Mouse (Mus musculus) limb, embryonic 15.5 days (tissue): Measurements from ENCODE around the gene Suox. TPM values are rescaled to one million over a fixed set of nuclear protein-coding genes. Genes with fewer than 3 reads are reported as not detected.
A peak's percentile ranks its signal among the peaks of the same experiment; 100 is the strongest.
"Not testable (repeated sequence)": the region's sequence is repeated elsewhere in the genome, so short reads cannot be mapped to it uniquely, and the experiment has no call there.

ENCODE experiments used
- ATAC-seq: fragments of 200-750 bp; cut with Nextera tagmentation; 2 replicates; pipeline ENCODE4 v1.8.0; 2017; ENCODE audit warnings: low read depth, moderate TSS enrichment; ENCODE audit not compliant: insufficient number of reproducible peaks, low FRiP score, low TSS enrichment
- H3K27ac ChIP-seq: fragments of 300-500 bp; sonication (generic); 2 replicates; pipeline ENCODE4 v1.5.1; 2015; ENCODE audit warnings: moderate library complexity, mild to moderate bottlenecking, inconsistent platforms
- H3K27me3 ChIP-seq: fragments of 300-500 bp; sonication (generic); 2 replicates; pipeline ENCODE4 v1.6.1; 2015; ENCODE audit warnings: inconsistent platforms
- H3K36me3 ChIP-seq: fragments of 300-500 bp; sonication (generic); 2 replicates; pipeline ENCODE4 v1.6.1; 2015; ENCODE audit warnings: inconsistent platforms
- H3K4me1 ChIP-seq: fragments of 300-500 bp; sonication (generic); 2 replicates; pipeline ENCODE4 v1.6.1; 2015; ENCODE audit warnings: inconsistent platforms
- H3K4me2 ChIP-seq: fragments of 300-500 bp; sonication (generic); 2 replicates; pipeline ENCODE4 v1.6.1; 2015; ENCODE audit warnings: mild to moderate bottlenecking, inconsistent platforms
- H3K4me3 ChIP-seq: fragments of 300-500 bp; sonication (generic); 2 replicates; pipeline ENCODE4 v1.5.1; 2015; ENCODE audit warnings: mild to moderate bottlenecking, inconsistent platforms
- H3K9ac ChIP-seq: fragments of 300-500 bp; sonication (generic); 2 replicates; pipeline ENCODE4 v1.6.1; 2015; ENCODE audit warnings: inconsistent platforms
- H3K9me3 ChIP-seq: fragments of 300-500 bp; sonication (generic); 2 replicates; pipeline ENCODE4 v1.6.1; 2016; ENCODE audit warnings: inconsistent platforms
- WGBS: fragments of 180-500 bp; shearing (Covaris S2); methylation state at CpG from one replicate; pipeline ENCODE4 v1.1.7; 2015; 5-methylcytosine and 5-hydroxymethylcytosine counted together
- polyA plus RNA-seq: library from polyadenylated mRNA; unstranded; fragments of >200 nt; fragmentation: Nextera tagmentation; extraction: Ambion mirVana; gene quantifications from 2 replicates; pipeline ENCODE4 v1.2.1, GENCODE M21; 2015

Gene Suox
- polyA plus RNA-seq: 22.1 and 24.7 TPM in 2 replicates

GRCm38 (mm10) chr10:128673763-128674468, at the start of gene Suox:
Suox (minus strand) TSS chr10:128674073.
- Histone ChIP-seq H3K36me3 (peaks cover 14% of the 10 kb centered on the region; the same call in 1 of the 2 replicates), H3K27me3 (no peaks in the 10 kb centered on the region), H3K27ac (peak within 1 kb of the TSS; percentile 67), H3K9me3 (no peaks in the 10 kb centered on the region), H3K9ac (peak within 1 kb of the TSS; percentile 53), H3K4me2 (peak within 1 kb of the TSS; percentile 87), H3K4me1 (peaks cover 16% of the 10 kb centered on the region), H3K4me3 (peak within 1 kb of the TSS; percentile 77)
- peak; percentile 83 for ATAC-seq
- under 1% methylated on average over 60 of the region's 60 CpGs for WGBS

DNA sequence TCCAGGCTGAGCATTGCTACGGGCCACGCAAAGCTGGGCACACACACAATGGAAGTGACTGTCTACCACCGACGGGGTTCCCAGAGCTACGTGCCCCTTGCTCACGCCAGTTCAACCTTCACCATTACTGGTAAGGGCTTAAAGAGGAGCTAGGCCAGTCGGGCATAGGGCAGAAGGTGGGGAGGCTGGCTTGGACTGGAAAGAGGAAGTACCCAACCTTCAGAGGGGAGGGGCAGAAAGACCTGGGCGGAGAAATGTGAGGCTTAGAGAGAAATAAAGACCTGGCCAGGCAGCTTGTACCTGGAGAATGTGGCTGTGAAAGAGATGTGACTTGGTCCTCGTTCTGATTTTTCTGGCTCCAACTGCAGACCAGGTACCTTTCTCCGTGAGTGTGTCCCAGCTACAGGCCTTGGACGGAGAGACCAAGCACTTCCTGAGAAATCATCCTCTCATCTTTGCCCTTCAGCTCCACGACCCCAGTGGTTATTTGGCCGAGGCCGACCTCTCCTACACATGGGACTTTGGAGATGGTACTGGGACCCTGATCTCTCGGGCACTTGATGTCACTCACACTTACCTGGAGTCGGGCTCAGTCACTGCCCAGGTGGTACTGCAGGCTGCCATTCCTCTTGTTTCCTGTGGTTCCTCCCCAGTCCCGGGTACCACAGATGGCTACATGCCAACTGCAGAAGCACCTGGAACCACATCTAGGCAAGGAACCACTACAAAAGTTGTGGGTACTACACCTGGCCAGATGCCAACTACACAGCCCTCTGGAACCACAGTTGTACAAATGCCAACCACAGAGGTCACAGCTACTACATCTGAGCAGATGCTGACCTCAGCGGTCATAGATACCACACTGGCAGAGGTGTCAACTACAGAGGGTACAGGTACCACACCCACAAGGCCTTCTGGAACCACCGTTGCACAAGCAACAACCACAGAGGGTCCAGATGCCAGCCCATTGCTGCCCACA, 42.0 kb upstream of the Suox start:
- Histone ChIP-seq H3K4me2 (no peak overlapping the region), H3K9ac (no peak overlapping the region), H3K36me3 (peaks cover 17% of the 10 kb centered on the region), H3K27me3 (no peaks in the 10 kb centered on the region), H3K4me3 (no peak overlapping the region), H3K4me1 (no peaks in the 10 kb centered on the region), H3K27ac (no peak overlapping the region), H3K9me3 (no peaks in the 10 kb centered on the region)
- ATAC-seq: no peak
- 82% methylated on average over 19 of the region's 19 CpGs for WGBS

DNA sequence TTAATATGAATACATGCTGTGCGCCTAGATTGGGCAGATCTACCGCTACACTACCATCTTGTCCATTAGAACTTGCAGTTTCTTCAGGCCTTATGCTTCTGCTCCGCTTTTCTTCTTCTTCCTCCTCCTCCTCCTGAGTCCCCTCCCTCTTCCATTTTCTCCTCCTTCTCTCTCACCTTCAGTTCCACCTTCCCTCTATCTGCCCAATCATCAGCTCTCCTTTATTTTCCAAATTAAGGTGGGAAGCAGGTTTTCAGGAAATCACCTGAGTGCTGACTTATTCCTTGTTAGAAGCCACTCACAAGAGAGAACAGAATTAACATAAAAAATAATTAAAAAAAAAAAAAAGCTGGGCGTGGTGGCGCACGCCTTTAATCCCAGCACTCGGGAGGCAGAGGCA, 37.4 kb upstream of the Suox start:
- not testable (repeated sequence) for H3K9me3 ChIP-seq, H3K27me3 ChIP-seq, H3K27ac ChIP-seq, H3K4me3 ChIP-seq, H3K9ac ChIP-seq, H3K4me1 ChIP-seq, H3K4me2 ChIP-seq, H3K36me3 ChIP-seq, ATAC-seq
- WGBS: 93% methylated on average over 7 of the region's 7 CpGs

DNA sequence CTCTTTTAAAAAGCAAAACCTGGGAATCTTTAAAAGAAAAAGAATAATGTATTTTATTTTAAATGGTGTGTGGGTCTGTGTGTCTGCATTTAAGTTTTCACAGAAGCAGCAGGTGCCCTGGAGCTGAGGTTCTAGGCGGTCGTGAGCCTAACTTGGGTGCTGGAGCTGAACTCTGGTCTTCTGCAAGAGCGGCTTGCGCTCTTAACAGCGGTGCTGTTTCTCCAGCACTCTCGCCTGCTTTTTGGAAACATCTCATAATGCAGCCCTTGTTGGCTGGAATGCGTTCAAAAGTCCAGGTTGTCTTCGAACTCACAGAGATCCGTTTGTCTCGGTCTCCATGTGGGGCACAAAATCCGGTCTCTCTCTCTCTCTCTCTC, 31.4 kb upstream of the Suox start:
- Histone ChIP-seq H3K27ac (peak overlapping the region; percentile 98), H3K27me3 (no peaks in the 10 kb centered on the region), H3K4me2 (peak overlapping the region; percentile 55), H3K9ac (peak overlapping the region; percentile 29; the same call in 1 of the 2 replicates), H3K4me3 (peak overlapping the region; percentile 89), H3K36me3 (peaks cover 26% of the 10 kb centered on the region), H3K4me1 (peaks cover 19% of the 10 kb centered on the region), H3K9me3 (no peaks in the 10 kb centered on the region)
- WGBS: 7% methylated on average over 11 of the region's 11 CpGs
- no peak for ATAC-seq

- peak; percentile 90 for ATAC-seq
- Histone ChIP-seq H3K4me1 (peaks cover 19% of the 10 kb centered on the region), H3K9me3 (no peaks in the 10 kb centered on the region), H3K27me3 (no peaks in the 10 kb centered on the region), H3K27ac (peak within 1 kb of the TSS; percentile 98), H3K4me3 (peak within 1 kb of the TSS; percentile 89), H3K4me2 (peak within 1 kb of the TSS; percentile 55), H3K9ac (peak within 1 kb of the TSS; percentile 84), H3K36me3 (peaks cover 32% of the 10 kb centered on the region)
- WGBS: under 1% methylated on average over 60 of the region's 62 CpGs
Observed at GRCm38 (mm10) chr10:128704491-128705316, 30.8 kb upstream of the Suox start, which contains the start of gene Cdk2. Cdk2 (minus strand) TSS chr10:128705031.

DNA sequence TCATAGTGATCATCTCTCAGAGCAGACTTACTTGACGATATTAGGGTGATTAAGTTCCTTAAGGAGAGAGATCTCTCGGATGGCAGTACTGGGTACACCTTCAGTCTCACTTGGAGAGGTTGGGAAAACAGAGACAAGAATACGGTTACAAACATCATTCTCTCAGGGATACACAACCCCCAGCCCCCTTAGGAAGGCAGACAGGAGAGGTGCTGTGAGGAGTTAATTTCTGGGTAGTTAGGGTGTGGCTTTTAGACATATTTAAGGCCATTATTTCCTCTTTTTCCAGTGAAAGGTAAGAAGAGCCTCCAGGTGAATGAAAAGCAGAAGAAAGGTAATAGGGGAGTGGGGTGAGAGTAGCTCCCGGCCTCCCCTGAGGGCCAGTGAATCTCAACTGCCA, 30.0 kb upstream of the Suox start, which contains the start of gene Pmel:
Pmel (plus strand) TSS at position 301 of the 400 bp plus-strand sequence.
- Histone ChIP-seq H3K36me3 (peaks cover 40% of the 10 kb centered on the region), H3K4me1 (peaks cover 19% of the 10 kb centered on the region), H3K9me3 (no peaks in the 10 kb centered on the region), H3K9ac (peak within 1 kb of the TSS; percentile 84), H3K27me3 (no peaks in the 10 kb centered on the region), H3K27ac (peak within 1 kb of the TSS; percentile 98), H3K4me3 (peak within 1 kb of the TSS; percentile 89), H3K4me2 (peak within 1 kb of the TSS; percentile 55)
- no peak for ATAC-seq
- WGBS: 8% methylated on average over 4 of the region's 4 CpGs

DNA sequence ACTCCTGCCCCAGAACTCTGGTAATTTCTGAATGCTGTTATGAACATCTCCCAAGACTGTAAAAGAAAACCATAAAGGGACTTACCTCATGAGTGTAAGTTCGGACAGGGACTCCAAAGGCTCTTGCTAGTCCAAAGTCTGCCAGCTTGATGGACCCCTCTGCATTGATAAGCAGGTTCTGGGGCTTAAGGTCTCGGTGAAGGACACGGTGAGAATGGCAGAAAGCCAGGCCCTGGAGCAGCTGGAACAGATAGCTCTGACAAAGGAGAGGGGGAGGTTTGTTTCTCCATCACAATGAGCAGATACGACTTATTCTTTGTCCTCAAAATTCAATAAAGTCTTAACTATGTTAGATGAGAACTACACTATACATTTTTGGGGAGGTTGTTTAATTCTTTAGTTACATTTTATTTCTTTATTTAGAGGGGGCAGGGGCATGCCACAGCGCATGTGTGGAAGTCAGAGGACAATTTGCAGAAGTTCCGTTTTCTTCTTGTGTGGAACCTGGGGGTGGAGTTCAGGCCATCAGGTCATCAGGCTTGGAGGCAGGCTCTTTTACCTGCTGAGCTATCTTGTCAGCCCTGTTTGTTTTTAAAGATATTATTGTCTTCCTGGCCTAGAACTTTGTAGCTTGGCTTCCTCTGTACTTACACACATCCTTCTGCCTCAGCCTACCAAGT, 28.6 kb upstream of the Suox start:
- Histone ChIP-seq H3K9ac (no peak overlapping the region), H3K4me3 (no peak overlapping the region), H3K4me1 (peaks cover 19% of the 10 kb centered on the region), H3K4me2 (no peak overlapping the region), H3K27ac (no peak overlapping the region), H3K27me3 (no peaks in the 10 kb centered on the region), H3K9me3 (no peaks in the 10 kb centered on the region), H3K36me3 (peaks cover 51% of the 10 kb centered on the region)
- ATAC-seq: no peak
- WGBS: 81% methylated on average over 6 of the region's 6 CpGs

DNA sequence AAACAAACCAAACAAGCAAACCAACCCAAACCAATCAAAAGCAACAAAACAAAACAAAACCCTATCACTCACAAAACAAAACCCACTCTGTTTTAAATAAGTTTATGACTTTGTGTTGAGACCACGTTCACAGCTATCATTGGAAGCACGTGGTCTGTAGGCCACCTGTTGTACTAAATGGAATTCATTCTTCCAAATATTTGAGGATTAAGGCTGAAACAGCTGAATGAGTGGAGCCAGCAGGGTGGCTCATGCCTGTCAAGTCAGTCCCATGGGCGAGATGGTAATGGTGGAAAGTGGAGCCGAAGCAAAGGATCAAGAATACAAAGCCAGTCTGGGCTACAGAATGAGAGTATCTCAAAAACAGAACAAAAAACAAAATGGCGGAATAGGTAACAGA, 26.8 kb upstream of the Suox start:
- WGBS: 88% methylated on average over 5 of the region's 5 CpGs
- Histone ChIP-seq H3K36me3 (peaks cover 52% of the 10 kb centered on the region), H3K4me1 (peaks cover 19% of the 10 kb centered on the region), H3K27ac (no peak overlapping the region), H3K4me3 (no peak overlapping the region), H3K9ac (no peak overlapping the region), H3K27me3 (no peaks in the 10 kb centered on the region), H3K4me2 (no peak overlapping the region), H3K9me3 (no peaks in the 10 kb centered on the region)
- ATAC-seq: no peak

- Histone ChIP-seq H3K9me3 (no peaks in the 10 kb centered on the region), H3K4me1 (peaks cover 16% of the 10 kb centered on the region), H3K36me3 (peaks cover 52% of the 10 kb centered on the region), H3K27me3 (no peaks in the 10 kb centered on the region), H3K9ac (no peak overlapping the region), H3K4me2 (no peak overlapping the region), H3K27ac (no peak overlapping the region), H3K4me3 (no peak overlapping the region)
- 82% methylated on average over 11 of the region's 11 CpGs for WGBS
- ATAC-seq: no peak
Observed at GRCm38 (mm10) chr10:128699611-128700010, 25.7 kb upstream of the Suox start.

GRCm38 (mm10) chr10:128699006-128699405, 25.1 kb upstream of the Suox start:
- H3K4me2 ChIP-seq: no peak overlapping the region
- 88% methylated on average over 5 of the region's 5 CpGs for WGBS
- H3K4me1 ChIP-seq: peaks cover 13% of the 10 kb centered on the region
- H3K9me3 ChIP-seq: no peaks in the 10 kb centered on the region
- H3K36me3 ChIP-seq: peaks cover 52% of the 10 kb centered on the region
- H3K27ac ChIP-seq: no peak overlapping the region
- no peaks in the 10 kb centered on the region for H3K27me3 ChIP-seq
- no peak overlapping the region for H3K9ac ChIP-seq
- ATAC-seq: no peak
- H3K4me3 ChIP-seq: no peak overlapping the region
